Mouse (Mus musculus) embryonic facial prominence, embryonic 13.5 days (tissue): Measurements from ENCODE around the gene Mtmr6. TPM values are rescaled to one million over a fixed set of nuclear protein-coding genes. Genes with fewer than 3 reads are reported as not detected.

Experiments
- microRNA counts: library from miRNA; unstranded; fragments of <30 nt; microRNA quantifications from one replicate; lab custom pipeline; 2016
- microRNA-seq: library from miRNA; unstranded; fragments of <30 nt; microRNA quantifications from one replicate; pipeline ENCODE4, GENCODE M21; 2016
- polyA plus RNA-seq: library from polyadenylated mRNA; unstranded; fragments of >200 nt; fragmentation: Nextera tagmentation; extraction: Ambion mirVana; gene quantifications from 2 replicates; pipeline ENCODE4 v1.2.1, GENCODE M21; 2015

Gene Mtmr6
- polyA plus RNA-seq, 1 experiment from 2014 or later, result 36.2 TPM

MicroRNAs within 50 kb of the gene (microRNA counts, 519-probe panel; counts per million panel counts)
- 236 counts per million, percentile 44 among the panel's probes with 10 or more counts for microRNA mmu-miR-719 (lab: Ali Mortazavi, UCI)

Small RNA genes lying within 50 kb of the gene (microRNA-seq; reads per million reads assigned to microRNA genes)
- not detected for gene Mir719

Other genes starting within 250 kb of the Mtmr6 start
- gene Atp8a2, start 68.0 kb upstream of the Mtmr6 start, polyA plus RNA-seq, result 3.0 and 3.1 TPM in 2 replicates
- gene Nupl1, start 13.8 kb upstream of the Mtmr6 start, polyA plus RNA-seq, result not detected in 2 replicates
- gene Gm49336, start 13.7 kb upstream of the Mtmr6 start, polyA plus RNA-seq, result 46.0 and 54.6 TPM in 2 replicates
- gene Amer2, start 108.0 kb downstream of the Mtmr6 start, polyA plus RNA-seq, result 4.0 and 5.1 TPM in 2 replicates